Mouse (Mus musculus): ENCODE results near the gene Nudt5.

Nudt5 gene

DNA sequence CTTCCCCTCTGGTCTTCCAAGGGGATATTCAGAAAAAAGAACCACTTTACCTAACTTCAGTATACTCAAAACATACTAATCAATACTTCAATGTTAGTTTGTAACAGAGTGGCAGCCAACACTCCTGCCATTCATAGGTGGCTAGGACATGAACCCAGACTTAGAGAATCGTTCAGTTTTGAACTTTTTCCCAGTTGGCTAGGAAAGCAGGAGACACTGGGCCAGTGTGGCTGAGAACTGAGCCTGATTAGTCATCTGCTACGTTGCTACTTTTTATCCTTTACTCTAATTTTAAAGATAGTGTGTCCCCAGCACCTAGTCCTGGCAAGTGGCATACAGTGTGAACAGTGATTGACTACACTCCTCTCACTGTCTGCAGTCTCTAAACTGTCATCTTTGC lies 22.9 kb downstream of the Nudt5 start:
- DNase-seq (ENCODE audit: low spot score) = no peak

DNA sequence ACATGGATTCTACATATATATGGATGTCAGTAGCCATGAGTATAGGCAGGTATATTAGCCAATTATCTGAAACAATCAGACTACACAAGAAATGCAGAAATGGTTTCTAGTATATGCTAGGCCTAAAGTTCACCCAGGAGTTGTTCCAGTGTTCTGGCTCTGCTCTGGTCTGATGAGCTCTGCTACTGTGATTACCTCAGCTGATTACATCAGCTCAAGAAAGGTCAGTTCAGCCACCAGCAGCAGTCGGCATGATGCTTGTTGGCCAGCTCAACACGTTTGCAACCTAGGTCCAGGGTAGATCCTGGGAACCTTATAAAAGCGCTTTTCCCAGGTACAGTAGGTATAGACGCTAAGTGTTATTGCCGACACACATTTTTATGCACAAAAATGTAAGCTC lies 24.9 kb downstream of the Nudt5 start:
- no peak for DNase-seq (ENCODE audit: low spot score)

DNA sequence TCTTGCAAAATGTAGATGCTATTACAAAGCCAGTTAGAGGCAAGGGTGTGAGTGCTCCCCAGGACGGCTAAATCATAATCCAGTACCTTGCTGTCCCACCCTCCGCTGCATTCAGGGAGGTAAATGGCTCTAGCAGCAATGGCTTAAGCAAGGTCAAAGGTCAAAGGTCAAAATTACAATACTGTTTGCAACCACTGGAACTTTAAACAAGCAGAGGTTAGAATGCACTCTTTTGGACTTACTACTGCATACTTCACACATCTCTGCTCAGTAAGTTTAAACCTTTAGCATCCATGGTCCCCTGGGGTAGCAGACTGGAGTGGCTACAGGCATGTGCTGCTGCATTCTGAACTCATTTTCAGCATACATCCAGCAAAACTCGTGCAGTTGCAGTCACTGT lies 32.6 kb downstream of the Nudt5 start:
- DNase-seq (ENCODE audit: low spot score) = no peak

DNA sequence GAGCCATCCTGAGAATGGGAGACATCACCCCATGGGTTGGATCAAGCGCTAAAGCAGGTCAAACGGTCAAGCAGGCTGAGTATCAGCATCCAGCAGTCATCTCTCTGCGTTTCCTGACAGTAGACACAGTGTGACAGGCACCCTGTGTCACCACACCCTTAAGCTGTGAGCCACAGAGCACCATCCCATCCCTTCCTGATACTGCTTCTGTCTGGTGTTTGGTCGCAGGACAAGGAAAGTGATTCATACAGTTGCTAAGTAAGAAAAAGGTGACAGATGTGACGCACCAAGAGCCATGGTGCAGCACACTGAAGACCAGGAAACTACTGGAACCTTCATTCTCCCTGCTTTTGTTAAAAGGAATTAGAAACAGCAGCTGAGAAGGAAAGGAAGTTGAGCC lies 44.0 kb downstream of the Nudt5 start:
- DNase-seq (ENCODE audit: low spot score) = no peak

DNA sequence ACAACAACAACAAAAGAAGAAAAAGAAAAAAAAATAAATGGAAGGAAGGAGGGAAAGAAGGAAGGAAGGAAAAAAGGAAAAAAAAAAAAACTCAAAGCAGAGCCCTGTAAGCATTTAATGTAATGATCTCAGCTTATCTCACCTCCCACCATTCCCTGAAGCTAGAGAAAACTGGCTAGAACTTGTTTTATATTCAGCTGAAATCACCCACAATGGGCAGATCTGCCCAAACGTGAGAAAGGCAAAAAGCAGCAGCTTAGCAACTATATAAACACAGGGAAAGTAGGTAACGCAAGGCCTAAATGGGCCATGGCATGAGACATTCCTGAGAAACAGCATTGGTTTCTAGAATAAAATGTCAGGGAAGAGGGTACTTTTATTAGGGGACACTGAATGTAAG lies 44.6 kb downstream of the Nudt5 start:
- DNase-seq (ENCODE audit: low spot score) = no peak

DNA sequence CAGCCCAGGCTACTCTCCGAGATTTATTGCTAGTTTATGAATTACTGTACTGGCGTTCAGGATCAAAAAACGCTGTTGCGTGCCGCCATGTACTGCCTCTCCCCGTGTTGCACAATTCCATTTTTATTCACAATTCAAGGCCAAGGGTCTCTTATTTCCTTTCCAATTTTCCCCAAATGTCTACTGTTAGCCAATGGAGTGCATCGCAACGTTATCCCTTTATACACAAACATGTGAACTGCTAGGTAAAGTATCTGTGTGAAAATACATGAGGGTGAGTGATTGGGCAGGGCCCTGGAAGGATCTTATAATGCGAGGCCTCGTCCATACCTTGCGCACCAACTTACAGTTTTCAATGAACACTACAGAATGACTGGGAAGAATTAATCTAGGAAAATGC lies 49.5 kb downstream of the Nudt5 start:
- DNase-seq (ENCODE audit: low spot score) = peak; percentile 33

DNA sequence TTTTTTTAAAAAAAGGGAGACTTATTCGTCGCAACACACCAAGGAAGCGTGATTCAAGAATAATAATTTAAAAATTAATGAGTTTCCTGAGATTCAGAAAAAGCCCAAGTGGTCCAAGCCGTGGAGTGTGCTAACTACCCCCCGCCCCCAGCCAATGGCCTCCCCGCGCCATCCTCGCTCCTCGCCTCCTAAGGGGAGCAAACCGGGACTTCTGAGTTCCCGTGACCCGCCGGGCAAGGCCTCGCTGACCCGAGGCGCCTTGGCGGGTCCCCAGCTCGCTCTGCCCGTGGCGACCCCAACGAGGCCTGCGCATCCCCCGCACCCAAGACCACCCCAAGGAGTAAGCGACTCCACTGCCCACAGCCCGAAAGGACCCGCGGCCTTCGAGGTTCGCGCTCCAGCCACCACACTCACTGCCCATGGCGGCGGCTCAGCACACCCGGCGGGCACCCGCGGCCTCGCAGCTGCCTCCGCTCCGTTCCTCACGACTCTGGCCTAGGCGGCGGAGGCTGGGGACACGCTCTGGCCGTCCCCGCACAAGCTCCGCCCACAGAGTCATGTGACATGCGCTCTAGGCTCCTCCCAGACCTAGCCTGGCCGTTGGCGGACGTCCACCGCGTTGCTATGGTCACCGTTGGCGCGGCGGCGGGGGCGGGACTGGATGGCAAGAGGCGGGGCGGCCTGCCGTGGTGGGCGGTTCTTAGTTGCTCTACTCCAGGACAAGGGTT lies 50.2 kb downstream of the Nudt5 start, which contains the start of gene Sec61a2:
TSS of gene Sec61a2 (minus strand) at position 590 of the 728 bp plus-strand sequence.
- peak; percentile 100 for DNase-seq (ENCODE audit: low spot score)

DNA sequence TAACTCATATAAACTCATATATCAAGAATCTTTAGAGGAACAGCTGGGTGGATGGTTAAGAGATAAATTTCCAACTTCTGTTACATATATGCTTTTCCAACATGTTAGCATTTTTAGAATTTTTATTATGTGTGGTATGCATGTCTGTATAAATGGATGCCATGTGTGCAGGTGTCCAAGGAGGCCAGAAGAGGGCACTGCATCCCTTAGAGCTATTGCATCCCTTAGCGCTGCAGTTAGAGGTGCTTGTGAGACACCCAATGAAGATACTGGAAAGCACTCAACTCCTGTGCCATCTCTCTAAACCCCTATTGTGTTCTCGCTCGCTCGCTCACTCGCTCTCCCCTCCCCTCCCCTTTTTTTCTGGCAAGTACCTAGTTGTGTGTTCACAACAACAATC lies 55.3 kb downstream of the Nudt5 start:
- peak; percentile 67 for DNase-seq (ENCODE audit: low spot score)

DNA sequence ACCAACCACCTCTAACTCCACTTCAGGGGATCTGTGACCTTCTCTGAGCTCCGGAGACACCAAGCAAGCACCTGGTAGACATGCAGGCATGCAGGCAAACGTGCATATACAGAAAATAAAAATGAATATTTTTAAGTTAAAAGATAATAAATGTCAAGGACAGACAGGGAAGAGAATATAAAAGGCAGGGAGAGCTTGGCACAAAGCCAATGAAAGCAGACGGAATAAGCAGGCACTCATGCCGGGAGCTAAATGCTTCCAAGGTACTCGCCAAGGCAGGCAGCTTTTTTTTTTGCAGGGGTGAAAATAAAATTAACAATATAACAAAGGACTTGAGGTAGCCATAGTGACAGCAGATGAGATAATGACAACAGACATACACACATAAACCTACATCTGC lies 61.3 kb downstream of the Nudt5 start:
- no peak for DNase-seq (ENCODE audit: low spot score)

DNA sequence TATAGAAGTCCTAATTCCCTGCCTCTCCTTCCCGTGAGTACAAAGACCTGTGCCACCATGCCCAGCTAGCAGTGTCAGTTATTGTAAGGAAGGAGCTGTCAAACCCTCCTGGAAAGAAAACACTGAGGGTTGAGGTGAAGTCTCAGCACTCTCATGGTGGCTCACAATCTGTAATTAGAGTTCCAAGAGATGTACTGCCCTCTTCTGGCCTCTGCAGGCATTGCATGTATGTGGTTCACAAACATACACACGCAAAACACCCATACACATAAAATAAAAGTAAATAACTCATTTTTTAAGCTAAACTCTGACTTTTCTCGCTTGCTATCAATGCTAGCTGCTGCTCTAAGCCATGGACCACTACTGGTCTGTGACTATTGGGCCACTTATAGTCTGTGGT lies 61.8 kb downstream of the Nudt5 start:
- peak; percentile 73 for DNase-seq (ENCODE audit: low spot score)

DNA sequence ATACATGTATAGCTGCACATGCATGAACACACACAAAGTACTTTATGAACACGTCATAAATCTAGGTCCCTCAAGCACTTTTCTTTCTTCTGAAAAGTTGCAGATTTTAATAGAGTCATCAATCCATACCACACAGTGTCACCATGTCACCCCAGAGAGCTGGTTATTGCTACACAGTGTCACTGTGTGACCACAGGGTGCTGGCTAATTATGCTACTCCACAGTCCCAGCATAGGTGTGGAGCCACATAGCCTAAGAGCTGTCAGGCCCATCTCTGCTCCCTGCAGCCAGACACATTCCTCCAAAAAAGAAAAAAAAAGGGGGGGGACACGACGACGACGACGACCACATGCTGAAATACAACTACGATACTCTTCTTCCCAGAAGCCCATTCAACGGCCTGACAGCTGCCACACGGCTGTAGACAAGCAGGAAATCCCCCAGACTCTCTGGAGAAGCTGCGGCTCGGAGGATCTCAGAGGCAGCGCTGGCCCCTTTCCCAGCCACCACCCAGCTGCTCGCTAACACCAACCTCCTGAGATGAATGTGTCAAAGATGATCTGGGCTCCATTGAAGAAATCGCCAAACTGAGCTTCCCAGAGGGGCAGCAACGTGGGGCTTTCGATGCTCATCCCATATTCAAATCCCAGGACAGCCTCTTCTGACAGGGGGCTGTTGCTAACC lies 66.6 kb downstream of the Nudt5 start:
- no peak for DNase-seq (ENCODE audit: low spot score)
